ENCODE assay signal across 16 mouse cellular contexts in the genomic region with DNA sequence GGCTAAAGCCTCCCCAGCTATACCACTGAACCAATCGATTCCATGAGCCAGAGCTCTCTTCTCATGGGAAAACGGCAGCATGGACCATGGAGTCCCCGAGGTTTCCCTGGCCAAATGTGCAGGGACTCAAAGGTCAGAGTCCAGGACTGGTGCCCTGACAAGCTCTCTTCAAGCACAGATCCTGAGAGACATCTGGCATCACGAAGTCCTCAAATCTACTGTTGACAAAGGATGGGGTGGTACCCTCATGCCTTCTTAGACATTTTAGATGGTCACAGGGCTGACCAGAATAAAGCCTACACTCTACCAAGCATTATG.
DNase-seq lines count a peak whose midpoint lies in the region; ATAC-seq and TF ChIP-seq lines count a peak whose summit lies in the region.
"Had no signal": no experiment of that assay in that cellular context is flagged by ENCODE, and none has a peak within 500 bp of the region (broad histone marks: within the 10 kb centered on the region; RNA-seq: fewer than 3 reads in every experiment).

No protein-coding gene starts in this region.

- 93% methylated on average over 4 of the region's 4 CpGs for whole genome bisulfite sequencing in forebrain, embryonic 10.5 days
- WGBS in forebrain, postnatal 0 days, result 81% methylated on average over 4 of the region's 4 CpGs
- 52% methylated on average over 4 of the region's 4 CpGs for WGBS in hindbrain, embryonic 13.5 days
- WGBS in hindbrain, embryonic 12.5 days, result 75% methylated on average over 4 of the region's 4 CpGs
- WGBS in midbrain, embryonic 10.5 days, result 84% methylated on average over 4 of the region's 4 CpGs
- WGBS in midbrain, embryonic 14.5 days, result 81% methylated on average over 4 of the region's 4 CpGs
- 28% methylated on average over 4 of the region's 4 CpGs for WGBS in small intestine, adult 2 months

- no peak for DNase-seq in forebrain, embryonic 10.5 days (ENCODE audit: extremely low spot score, low spot score)
- no peak for DNase-seq in forebrain, postnatal 0 days
- no peak for DNase-seq in midbrain, embryonic 10.5 days (ENCODE audit: low spot score)
- no peak for DNase-seq in midbrain, embryonic 14.5 days
- DNase-seq in heart, adult 9 months (ENCODE audit: low spot score in 2 of 2), result no peak
- DNase-seq: adrenal gland, adult 8-10 months; gastrocnemius, postnatal 14 days; heart, adult 2 months; liver, postnatal 0 days; lung, postnatal 10 days had no signal

- peaks cover 5% of the 10 kb centered on the region; the same call in 1 of the 2 replicates for H3K9me3 ChIP-seq in forebrain, embryonic 10.5 days
- H3K9me3 ChIP-seq in forebrain, postnatal 0 days (ENCODE audit: low read length), result no peaks in the 10 kb centered on the region
- no peaks in the 10 kb centered on the region for H3K9me3 ChIP-seq in hindbrain, embryonic 13.5 days
- no peaks in the 10 kb centered on the region for H3K9me3 ChIP-seq in hindbrain, embryonic 12.5 days (replicated peaks)
- 0 out of 2 replicates have a peak, but pooled peaks cover 9% of the 10 kb centered on the region for H3K9me3 ChIP-seq in midbrain, embryonic 10.5 days (replicated peaks)
- H3K9me3 ChIP-seq in midbrain, embryonic 14.5 days (ENCODE audit: control insufficient read depth, low read length), result no peaks in the 10 kb centered on the region
- H3K9me3 ChIP-seq: hindbrain, embryonic 15.5 days; limb, embryonic 15.5 days; midbrain, embryonic 15.5 days had no signal

- H3K4me3 ChIP-seq in forebrain, embryonic 10.5 days, result no peak overlapping the region
- no peak overlapping the region for H3K4me3 ChIP-seq in forebrain, postnatal 0 days (ENCODE audit: low read depth, low read length)
- no peak overlapping the region for H3K4me3 ChIP-seq in hindbrain, embryonic 13.5 days
- no peak overlapping the region for H3K4me3 ChIP-seq in hindbrain, embryonic 12.5 days
- no peak overlapping the region for H3K4me3 ChIP-seq in midbrain, embryonic 10.5 days
- H3K4me3 ChIP-seq in midbrain, embryonic 14.5 days (replicated peaks; ENCODE audit: low read depth, low read length), result no peak overlapping the region
- 0 out of 2 replicates have a peak overlapping the region, but pooled peaks have one; percentile 1 for H3K4me3 ChIP-seq in small intestine, adult 2 months (ENCODE audit: low read depth, low read length)
- H3K4me3 ChIP-seq: heart, adult 2 months; hindbrain, embryonic 15.5 days; limb, embryonic 15.5 days; midbrain, embryonic 15.5 days had no signal

- peaks cover 27% of the 10 kb centered on the region for H3K4me1 ChIP-seq in forebrain, embryonic 10.5 days
- H3K4me1 ChIP-seq in forebrain, postnatal 0 days (ENCODE audit: insufficient read depth), result no peaks in the 10 kb centered on the region; the same call in 1 of the 2 replicates
- peaks cover 38% of the 10 kb centered on the region for H3K4me1 ChIP-seq in hindbrain, embryonic 13.5 days (replicated peaks)
- H3K4me1 ChIP-seq in hindbrain, embryonic 12.5 days, result peaks cover 26% of the 10 kb centered on the region
- H3K4me1 ChIP-seq in midbrain, embryonic 10.5 days, result peaks cover 32% of the 10 kb centered on the region
- no peaks in the 10 kb centered on the region for H3K4me1 ChIP-seq in midbrain, embryonic 14.5 days (ENCODE audit: control insufficient read depth, insufficient read depth, low read length)
- peaks cover 28% of the 10 kb centered on the region for H3K4me1 ChIP-seq in small intestine, adult 2 months (ENCODE audit: control insufficient read depth, insufficient read depth, insufficient read length, low read length)

- no peak for TF ChIP-seq POLR2A in small intestine, adult 2 months (IDR thresholded peaks at IDR 0.05; ENCODE audit: low read depth, low read length)

- ATAC-seq in forebrain, postnatal 0 days, result no peak
- ATAC-seq in hindbrain, embryonic 13.5 days (ENCODE audit: low FRiP score), result no peak
- no peak for ATAC-seq in hindbrain, embryonic 12.5 days (ENCODE audit: low FRiP score)
- ATAC-seq in midbrain, embryonic 14.5 days (ENCODE audit: low FRiP score, low TSS enrichment), result no peak
- ATAC-seq: liver, postnatal 0 days; midbrain, embryonic 15.5 days had no signal

- TF ChIP-seq CTCF in forebrain, postnatal 0 days (IDR thresholded peaks at IDR 0.05; ENCODE audit: low read depth), result no peak
- no peak for TF ChIP-seq CTCF in small intestine, adult 2 months (IDR thresholded peaks at IDR 0.05; ENCODE audit: extremely low read depth, insufficient read length, insufficient replicate concordance, low read depth, low read length)

- no peak overlapping the region for H3K9ac ChIP-seq in forebrain, postnatal 0 days
- peak overlapping the region; percentile 31; the same call in 1 of the 2 replicates for H3K9ac ChIP-seq in hindbrain, embryonic 13.5 days
- H3K9ac ChIP-seq in hindbrain, embryonic 12.5 days, result no peak overlapping the region
- H3K9ac ChIP-seq in midbrain, embryonic 14.5 days (replicated peaks; ENCODE audit: low read length), result no peak overlapping the region
- H3K9ac ChIP-seq: hindbrain, embryonic 15.5 days; limb, embryonic 15.5 days; liver, postnatal 0 days; midbrain, embryonic 15.5 days had no signal

- peak overlapping the region; percentile 66 for H3K27ac ChIP-seq in forebrain, embryonic 10.5 days
- no peak overlapping the region for H3K27ac ChIP-seq in forebrain, postnatal 0 days (ENCODE audit: low read depth, low read length)
- peak overlapping the region; percentile 60; the same call in 1 of the 2 replicates for H3K27ac ChIP-seq in hindbrain, embryonic 13.5 days
- H3K27ac ChIP-seq in hindbrain, embryonic 12.5 days, result no peak overlapping the region
- peak overlapping the region; percentile 81 for H3K27ac ChIP-seq in midbrain, embryonic 10.5 days (replicated peaks)
- no peak overlapping the region for H3K27ac ChIP-seq in midbrain, embryonic 14.5 days (replicated peaks; ENCODE audit: low read depth, low read length)
- peak overlapping the region; percentile 33; the same call in 1 of the 2 replicates for H3K27ac ChIP-seq in small intestine, adult 2 months (ENCODE audit: insufficient read depth, low read depth, low read length)
- H3K27ac ChIP-seq: heart, adult 2 months; hindbrain, embryonic 15.5 days; midbrain, embryonic 15.5 days had no signal

- no peaks in the 10 kb centered on the region for H3K27me3 ChIP-seq in forebrain, embryonic 10.5 days (ENCODE audit: poor library complexity, severe bottlenecking)
- no peaks in the 10 kb centered on the region for H3K27me3 ChIP-seq in forebrain, postnatal 0 days (ENCODE audit: insufficient read depth, low read length)
- no peaks in the 10 kb centered on the region for H3K27me3 ChIP-seq in hindbrain, embryonic 13.5 days
- H3K27me3 ChIP-seq in hindbrain, embryonic 12.5 days, result no peaks in the 10 kb centered on the region
- no peaks in the 10 kb centered on the region for H3K27me3 ChIP-seq in midbrain, embryonic 10.5 days (ENCODE audit: low read depth, poor library complexity, severe bottlenecking)
- H3K27me3 ChIP-seq in midbrain, embryonic 14.5 days (ENCODE audit: control insufficient read depth, insufficient read depth, low read length), result no peaks in the 10 kb centered on the region
- H3K27me3 ChIP-seq in small intestine, adult 2 months (ENCODE audit: control insufficient read depth, insufficient read depth, low read length), result no peaks in the 10 kb centered on the region
- H3K27me3 ChIP-seq: hindbrain, embryonic 15.5 days; limb, embryonic 15.5 days; midbrain, embryonic 15.5 days had no signal

- peaks cover 63% of the 10 kb centered on the region for H3K36me3 ChIP-seq in forebrain, embryonic 10.5 days (replicated peaks)
- H3K36me3 ChIP-seq in forebrain, postnatal 0 days (ENCODE audit: insufficient read depth), result 0 out of 2 replicates have a peak, but pooled peaks cover 4% of the 10 kb centered on the region
- peaks cover 15% of the 10 kb centered on the region; the same call in 1 of the 2 replicates for H3K36me3 ChIP-seq in hindbrain, embryonic 13.5 days
- peaks cover 32% of the 10 kb centered on the region for H3K36me3 ChIP-seq in hindbrain, embryonic 12.5 days
- H3K36me3 ChIP-seq in midbrain, embryonic 10.5 days, result peaks cover 83% of the 10 kb centered on the region
- no peaks in the 10 kb centered on the region for H3K36me3 ChIP-seq in midbrain, embryonic 14.5 days (ENCODE audit: control insufficient read depth, insufficient read depth, low read length)
- no peaks in the 10 kb centered on the region for H3K36me3 ChIP-seq in small intestine, adult 2 months (ENCODE audit: control insufficient read depth, insufficient read depth, low read length)
- H3K36me3 ChIP-seq: midbrain, embryonic 15.5 days had no signal

- no peak overlapping the region for H3K4me2 ChIP-seq in forebrain, postnatal 0 days (ENCODE audit: low read depth)
- H3K4me2 ChIP-seq in hindbrain, embryonic 13.5 days, result no peak overlapping the region
- H3K4me2 ChIP-seq in hindbrain, embryonic 12.5 days (replicated peaks), result no peak overlapping the region
- no peak overlapping the region for H3K4me2 ChIP-seq in midbrain, embryonic 14.5 days (ENCODE audit: low read length)
- H3K4me2 ChIP-seq: hindbrain, embryonic 15.5 days; limb, embryonic 15.5 days; midbrain, embryonic 15.5 days had no signal

Comparison
In these comparisons a context has a peak if more than half of its experiments do, and no peak if none do; other contexts are left out.
1. H3K27ac ChIP-seq: peak in forebrain, embryonic 10.5 days (single experiment), hindbrain, embryonic 13.5 days (single experiment), midbrain, embryonic 10.5 days (single experiment) and small intestine, adult 2 months (single experiment); none in forebrain, postnatal 0 days (single experiment), hindbrain, embryonic 12.5 days (single experiment) and midbrain, embryonic 14.5 days (single experiment).